Mouse (Mus musculus) myocyte (in vitro differentiated cells): ENCODE measurements around the gene Glyat.

Experiments
- CEBPB ChIP-seq: IDR thresholded peaks from 2 replicates; pipeline ENCODE4 v1.6.1; 2011; ENCODE audit warnings: mild to moderate bottlenecking, moderate library complexity; ENCODE audit not compliant: poor library complexity, insufficient read depth, severe bottlenecking
- E2F4 ChIP-seq: IDR thresholded peaks from one replicate; pipeline ENCODE4 v1.6.1; 2011; ENCODE audit warnings: mild to moderate bottlenecking, control low read depth, moderate library complexity; ENCODE audit not compliant: insufficient read depth
- MAX ChIP-seq: IDR thresholded peaks from one replicate; pipeline ENCODE4 v1.6.1; 2011; ENCODE audit warnings: low read depth, mild to moderate bottlenecking, control low read depth
- MYOD1 ChIP-seq, 3 experiments: IDR thresholded peaks; one replicate each; pipeline ENCODE4 v1.6.1; 2011; ENCODE audit warnings: control low read depth in 2 of 3, low read depth in 2 of 3, mild to moderate bottlenecking in 2 of 3, moderate library complexity in 1 of 3; ENCODE audit not compliant: insufficient read length in 2 of 3, control insufficient read depth in 1 of 3
- MYOG ChIP-seq, 3 experiments: IDR thresholded peaks; one replicate each; pipeline ENCODE4 v1.6.1; 2011; ENCODE audit warnings: control low read depth in 2 of 3, low read depth in 2 of 3, mild to moderate bottlenecking in 2 of 3; ENCODE audit not compliant: insufficient read length in 2 of 3, control insufficient read depth in 1 of 3, insufficient read depth in 1 of 3
- POLR2A ChIP-seq: IDR thresholded peaks from one replicate; pipeline ENCODE4 v1.6.1; 2011; ENCODE audit warnings: low read depth, mild to moderate bottlenecking, control low read depth, moderate library complexity; ENCODE audit not compliant: insufficient read length
- POLR2AphosphoS2 ChIP-seq: IDR thresholded peaks from one replicate; pipeline ENCODE4 v1.6.1; 2011; ENCODE audit warnings: low read depth, control low read depth; ENCODE audit not compliant: insufficient read length
- TCF12 ChIP-seq: IDR thresholded peaks from one replicate; pipeline ENCODE4 v1.6.1; 2011; ENCODE audit warnings: mild to moderate bottlenecking, control low read depth; ENCODE audit not compliant: poor library complexity, insufficient read depth, severe bottlenecking
- TCF3 ChIP-seq: IDR thresholded peaks from one replicate; pipeline ENCODE4 v1.6.1; 2011; ENCODE audit warnings: low read depth, control low read depth; ENCODE audit not compliant: insufficient read length
- USF1 ChIP-seq: IDR thresholded peaks from one replicate; pipeline ENCODE4 v1.6.1; 2011; ENCODE audit warnings: low read depth, mild to moderate bottlenecking, control low read depth, moderate library complexity

DNA sequence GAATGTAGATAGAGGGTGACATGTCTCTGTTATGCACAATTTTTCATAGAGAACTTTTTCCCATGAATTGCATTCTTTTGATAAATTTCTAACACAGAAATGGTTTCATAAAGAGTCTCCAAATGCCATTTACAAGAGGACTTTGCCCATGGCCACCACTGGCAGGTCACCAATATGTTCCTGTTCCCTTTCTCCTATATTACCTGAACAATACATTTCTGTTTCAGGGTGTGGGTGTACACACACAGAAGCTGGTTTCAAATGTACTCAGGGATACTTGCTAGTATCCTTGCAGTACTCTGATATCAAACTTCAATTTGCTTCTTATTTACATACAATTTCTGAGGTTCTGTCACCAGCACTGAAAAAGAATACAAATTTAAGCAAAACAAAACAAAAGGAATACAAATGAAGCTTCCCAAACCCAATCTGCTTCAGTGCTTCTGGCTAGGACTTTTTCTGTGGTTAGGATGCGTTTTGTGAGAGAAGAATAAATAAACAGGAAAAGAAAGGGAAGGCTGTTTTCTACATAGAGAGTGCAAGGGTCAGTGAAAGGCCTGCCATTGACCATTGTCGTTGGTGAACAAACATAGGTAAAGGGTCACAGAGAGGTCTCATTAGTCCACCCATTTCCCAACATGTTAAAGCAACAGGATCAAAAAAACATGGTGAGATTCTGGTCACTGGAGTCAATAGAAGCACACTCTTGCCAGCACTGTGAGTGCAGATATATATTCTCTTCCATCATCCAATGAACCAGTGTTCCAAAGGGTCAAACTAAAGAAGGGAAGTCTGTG, 32.2 kb upstream of the Glyat start:
- no peak for TF ChIP-seq USF1
- no peak for TF ChIP-seq MYOD1 (IDR thresholded peaks at IDR 0.05; ENCODE audit: control insufficient read depth in 1 of 3, insufficient read length in 2 of 3, low read depth in 2 of 3)
- no peak for TF ChIP-seq E2F4
- TF ChIP-seq CEBPB, result no peak
- TF ChIP-seq TCF12, result no peak
- TF ChIP-seq POLR2A, result no peak
- no peak for TF ChIP-seq POLR2AphosphoS2
- TF ChIP-seq TCF3, result no peak
- no peak for TF ChIP-seq MAX
- TF ChIP-seq MYOG (IDR thresholded peaks at IDR 0.05; ENCODE audit: control insufficient read depth in 1 of 3, insufficient read depth in 1 of 3, insufficient read length in 2 of 3, low read depth in 2 of 3), result no peak
